Mouse (Mus musculus) ES-E14 (cell line): Measurements from ENCODE around the gene Pgc. TPM values are rescaled to one million over a fixed set of nuclear protein-coding genes. Genes with fewer than 3 reads are reported as not detected.
A peak's percentile ranks its signal among the peaks of the same experiment; 100 is the strongest.

Source experiments
- DNase-seq: peaks from one replicate; pipeline ENCODE4 v3.0.0-alpha.2; 2013; ENCODE audit warnings: low read depth, low spot score
- H3K27ac ChIP-seq: 2 replicates; pipeline ENCODE4 v1.5.1; 2012; ENCODE audit warnings: low read depth, mild to moderate bottlenecking, low read length, moderate library complexity, mixed read lengths; ENCODE audit not compliant: poor library complexity, insufficient read depth, severe bottlenecking
- H3K36me3 ChIP-seq: 2 replicates; pipeline ENCODE4 v1.6.1; 2012; ENCODE audit warnings: mild to moderate bottlenecking, low read length, moderate library complexity, mixed read lengths; ENCODE audit not compliant: control insufficient read depth, poor library complexity, insufficient read depth, severe bottlenecking
- H3K4me1 ChIP-seq, 2 experiments: fragments of 150-350 bp in 1 of 2; sonication (generic) in 1 of 2; 2 replicates each; pipeline ENCODE4 v1.6.1; 2012; ENCODE audit warnings: low read length in 2 of 2, mild to moderate bottlenecking in 1 of 2, mixed read lengths in 1 of 2; ENCODE audit not compliant: control insufficient read depth in 2 of 2, insufficient read depth in 2 of 2, poor library complexity in 1 of 2
- H3K4me3 ChIP-seq, 2 experiments: fragments of 150-350 bp in 1 of 2; sonication (generic) in 1 of 2; 2 replicates each; pipeline ENCODE4 v1.5.1; 2012; ENCODE audit warnings: low read length in 2 of 2, low read depth in 1 of 2, mild to moderate bottlenecking in 1 of 2, mixed read lengths in 1 of 2; ENCODE audit not compliant: insufficient read depth in 1 of 2, poor library complexity in 1 of 2, severe bottlenecking in 1 of 2
- H3K9ac ChIP-seq: 2 replicates; pipeline ENCODE4 v1.6.1; 2012; ENCODE audit warnings: low read depth, mild to moderate bottlenecking, low read length, mixed read lengths; ENCODE audit not compliant: poor library complexity, insufficient read depth, severe bottlenecking
- H3K9me3 ChIP-seq: fragments of 150-350 bp; sonication (generic); 2 replicates; pipeline ENCODE4 v1.6.1; 2012; ENCODE audit warnings: low read depth, mild to moderate bottlenecking, low read length; ENCODE audit not compliant: control insufficient read depth, insufficient read depth
- CHD2 ChIP-seq: IDR thresholded peaks from 2 replicates; pipeline ENCODE4 v1.6.1; 2014; ENCODE audit warnings: mild to moderate bottlenecking, low read depth, low read length, inconsistent platforms
- HCFC1 ChIP-seq: IDR thresholded peaks from 2 replicates; pipeline ENCODE4 v1.6.1; 2012; ENCODE audit warnings: low read length, inconsistent platforms, borderline replicate concordance; ENCODE audit not compliant: insufficient read depth
- MAFK ChIP-seq: IDR thresholded peaks from 2 replicates; pipeline ENCODE4 v1.6.1; 2014; ENCODE audit warnings: mild to moderate bottlenecking, low read depth, low read length, inconsistent platforms; ENCODE audit not compliant: insufficient read depth
- ZC3H11A ChIP-seq: IDR thresholded peaks from 2 replicates; pipeline ENCODE4 v1.6.1; 2012; ENCODE audit warnings: low read depth, mild to moderate bottlenecking, inconsistent platforms, low read length, borderline replicate concordance
- ZNF384 ChIP-seq: IDR thresholded peaks from 2 replicates; pipeline ENCODE4 v1.6.1; 2012; ENCODE audit warnings: low read depth, low read length, inconsistent platforms
- in situ Hi-C, 2 experiments: fragments of 600-800 bp; cut with MboI; formaldehyde crosslinking; loops; one replicate each; pipeline ENCODE4 v1.15.1; 2025; ENCODE audit warnings: low sequenced_read_pairs in 2 of 2, inconsistent platforms in 1 of 2; ENCODE audit not compliant: unreplicated experiment in 2 of 2
- total RNA-seq: library from RNA; depleted of rRNA; stranded (reverse); fragments of 300-350 nt; gene quantifications from 2 replicates; pipeline ENCODE4 v1.2.3, GENCODE M21; 2012

Pgc gene
- total RNA-seq, 1 experiment, result 1.7 TPM

- H3K9me3 ChIP-seq, result no peaks in the 10 kb centered on the region
- peak overlapping the region; percentile 74 for H3K9ac ChIP-seq
- peak overlapping the region; percentile 79 for H3K27ac ChIP-seq
- in situ Hi-C loops, result no loop called here
- H3K36me3 ChIP-seq, result no peaks in the 10 kb centered on the region
- no peak for TF ChIP-seq CHD2
- no peak for TF ChIP-seq ZNF384
- H3K4me1 ChIP-seq, result peaks cover 5 to 28% of the 10 kb centered on the region in 2 experiments
- H3K4me3 ChIP-seq, result peak overlapping the region; percentile 75 to 88
- peak; percentile 54 for DNase-seq
These were observed 12.5 kb downstream of the Pgc start for GRCm38 (mm10) chr17:47738879-47739798.

GRCm38 (mm10) chr17:47740186-47740585, 13.5 kb downstream of the Pgc start:
- peak; percentile 55 for DNase-seq
- Histone ChIP-seq H3K4me3 (peak overlapping the region in 1 of 2 experiments; percentile 88; a peak in 1 of 4 replicates), H3K36me3 (no peaks in the 10 kb centered on the region), H3K9me3 (no peaks in the 10 kb centered on the region), H3K27ac (peak overlapping the region; percentile 79; the same call in 1 of the 2 replicates), H3K4me1 (peaks cover 5 to 24% of the 10 kb centered on the region in 2 experiments), H3K9ac (no peak overlapping the region)
- in situ Hi-C loops, result no loop called here
- TF ChIP-seq CHD2 (no peak), ZNF384 (no peak), ZC3H11A (no peak), HCFC1 (no peak), MAFK (no peak)

GRCm38 (mm10) chr17:47742991-47743734, 16.5 kb downstream of the Pgc start:
- TF ChIP-seq CHD2, result no peak
- TF ChIP-seq HCFC1, result no peak
- no peak for TF ChIP-seq ZNF384
- no peak for TF ChIP-seq MAFK
- no peak for TF ChIP-seq ZC3H11A
- peaks cover 2 to 18% of the 10 kb centered on the region in 2 experiments; a peak in 3 of 4 replicates for H3K4me1 ChIP-seq
- no peaks in the 10 kb centered on the region for H3K9me3 ChIP-seq
- peak overlapping the region in 1 of 2 experiments; percentile 11; a peak in 1 of 4 replicates for H3K4me3 ChIP-seq
- H3K9ac ChIP-seq, result peak overlapping the region; percentile 6; the same call in 1 of the 2 replicates
- H3K36me3 ChIP-seq, result no peaks in the 10 kb centered on the region
- peak; percentile 47 for DNase-seq
- in situ Hi-C loops, result no loop called here
- no peak overlapping the region for H3K27ac ChIP-seq

GRCm38 (mm10) chr17:47744086-47744485, 17.4 kb downstream of the Pgc start:
- Histone ChIP-seq H3K9me3 (no peaks in the 10 kb centered on the region), H3K27ac (no peak overlapping the region), H3K9ac (no peak overlapping the region), H3K4me1 (peaks cover 2 to 18% of the 10 kb centered on the region in 2 experiments; a peak in 3 of 4 replicates), H3K4me3 (no peak overlapping the region), H3K36me3 (no peaks in the 10 kb centered on the region)
- in situ Hi-C loops, result no loop called here
- no peak for DNase-seq
- TF ChIP-seq MAFK, result no peak
- no peak for TF ChIP-seq ZNF384
- TF ChIP-seq HCFC1, result no peak
- TF ChIP-seq CHD2, result no peak
- TF ChIP-seq ZC3H11A, result no peak
